Mouse (Mus musculus) T-helper 17 cell (primary cell): ENCODE measurements around the gene Adamts7.

Source experiments
- in situ Hi-C, 2 experiments: fragments of 300-600 bp; cut with MboI, MseI; formaldehyde crosslinking; loops; 1 replicate in 1 of 2; 2 replicates in 1 of 2; pipeline ENCODE4 v1.15.1; 2025; ENCODE audit warnings: high pct_unique_total_duplicates in 2 of 2

Gene Adamts7

GRCm38 (mm10) chr9:90136678-90136965 is 26.2 kb upstream of the Adamts7 start:
- in situ Hi-C loops, result no loop called here

- in situ Hi-C loops, result no loop called here
Measured at GRCm38 (mm10) chr9:90145788-90146187, 17.1 kb upstream of the Adamts7 start.

- in situ Hi-C loops, result no loop called here
Measured at GRCm38 (mm10) chr9:90146869-90147268, 16.0 kb upstream of the Adamts7 start.

- in situ Hi-C loops, result no loop called here
Measured at GRCm38 (mm10) chr9:90162243-90162925, 485 bp upstream of the Adamts7 start.

GRCm38 (mm10) chr9:90163749-90164095 is 853 bp downstream of the Adamts7 start:
- in situ Hi-C loops, result no loop called here

GRCm38 (mm10) chr9:90164670-90165453 is 2.0 kb downstream of the Adamts7 start:
- in situ Hi-C loops, result no loop called here

GRCm38 (mm10) chr9:90165590-90165989 is 2.7 kb downstream of the Adamts7 start:
- in situ Hi-C loops, result no loop called here

GRCm38 (mm10) chr9:90166615-90167014 is 3.7 kb downstream of the Adamts7 start:
- in situ Hi-C loops, result no loop called here

- in situ Hi-C loops, result no loop called here
Measured at GRCm38 (mm10) chr9:90169965-90170364, 7.1 kb downstream of the Adamts7 start.

- in situ Hi-C loops, result no loop called here
Measured at GRCm38 (mm10) chr9:90171421-90171820, 8.6 kb downstream of the Adamts7 start.

- in situ Hi-C loops, result no loop called here
Measured at GRCm38 (mm10) chr9:90172528-90173321, 9.9 kb downstream of the Adamts7 start.

GRCm38 (mm10) chr9:90173330-90173729 is 10.5 kb downstream of the Adamts7 start:
- in situ Hi-C loops, result no loop called here

GRCm38 (mm10) chr9:90179409-90179808 is 16.5 kb downstream of the Adamts7 start:
- in situ Hi-C loops, result no loop called here

- in situ Hi-C loops, result no loop called here
Measured at GRCm38 (mm10) chr9:90181656-90182388, 19.0 kb downstream of the Adamts7 start.

GRCm38 (mm10) chr9:90182636-90183421 is 20.0 kb downstream of the Adamts7 start:
- in situ Hi-C loops, result no loop called here

GRCm38 (mm10) chr9:90183550-90183949 is 20.7 kb downstream of the Adamts7 start:
- in situ Hi-C loops, result no loop called here

- in situ Hi-C loops, result no loop called here
Measured at GRCm38 (mm10) chr9:90184116-90184515, 21.2 kb downstream of the Adamts7 start.

- in situ Hi-C loops, result no loop called here
Measured at GRCm38 (mm10) chr9:90185356-90185910, 22.6 kb downstream of the Adamts7 start.

- in situ Hi-C loops, result no loop called here
Measured at GRCm38 (mm10) chr9:90188893-90189292, 26.0 kb downstream of the Adamts7 start.

GRCm38 (mm10) chr9:90189391-90189790 is 26.5 kb downstream of the Adamts7 start:
- in situ Hi-C loops, result no loop called here

GRCm38 (mm10) chr9:90195000-90195399 is 32.1 kb downstream of the Adamts7 start:
- in situ Hi-C loops, result loop anchor here in 1 of 2 experiments (10.0 kb wide), 1 partner anchor 1180 kb away; no protein-coding TSS in a partner anchor
